Mouse (Mus musculus): ENCODE data around the gene Mau2.
"Not testable (repeated sequence)": the region's sequence is repeated elsewhere in the genome, so short reads cannot be mapped to it uniquely, and the experiment has no call there.

- not testable (repeated sequence) for TF ChIP-seq POLR2A (IDR thresholded peaks at IDR 0.05; ENCODE audit: insufficient read depth, low read length); EP300 (IDR thresholded peaks at IDR 0.05; ENCODE audit: insufficient read depth, low read depth, low read length); CTCF (IDR thresholded peaks at IDR 0.05; ENCODE audit: low read depth, low read length)
Observed at GRCm38 (mm10) chr8:70001892-70002191, 40.7 kb downstream of the Mau2 start.

Data from ES-Bruce4 (cell line).